Mouse (Mus musculus) G1E (cell line): ENCODE measurements around the gene Tmem53. TPM values are rescaled to one million over a fixed set of nuclear protein-coding genes. Genes with fewer than 3 reads are reported as not detected.

Experiments used
- ATAC-seq: 2 replicates; pipeline ENCODE4 v1.8.0; 2016; ENCODE audit warnings: mild to moderate bottlenecking; ENCODE audit not compliant: insufficient number of reproducible peaks, poor library complexity, low FRiP score, severe bottlenecking; ENCODE audit errors: extremely low read depth
- DNase-seq: peaks from one replicate; pipeline ENCODE4 v3.0.0; 2012; ENCODE audit warnings: low spot score
- H3K27me3 ChIP-seq: 2 replicates; pipeline ENCODE4 v1.6.1; 2012; ENCODE audit warnings: mild to moderate bottlenecking, low read length, inconsistent platforms; ENCODE audit not compliant: insufficient read depth
- H3K36me3 ChIP-seq: replicated peaks from 2 replicates; pipeline ENCODE3; 2012; ENCODE audit warnings: mild to moderate bottlenecking, inconsistent platforms
- H3K4me1 ChIP-seq: 2 replicates; pipeline ENCODE4 v1.6.1; 2012; ENCODE audit warnings: low read depth, low read length, inconsistent platforms, mixed read lengths; ENCODE audit not compliant: insufficient read depth
- H3K4me3 ChIP-seq: 2 replicates; pipeline ENCODE4 v1.5.1; 2012; ENCODE audit warnings: low read depth, mild to moderate bottlenecking, inconsistent platforms, low read length, moderate library complexity, mixed read lengths
- H3K9me3 ChIP-seq: replicated peaks from 2 replicates; pipeline ENCODE4 v1.6.1; 2012; ENCODE audit warnings: inconsistent platforms
- CTCF ChIP-seq: IDR thresholded peaks from 2 replicates; pipeline ENCODE4 v1.5.1; 2012; ENCODE audit warnings: low read depth, low read length, inconsistent platforms, mixed read lengths
- GATA1 ChIP-seq: IDR thresholded peaks from 2 replicates; pipeline ENCODE4 v1.6.1; 2012; ENCODE audit warnings: borderline replicate concordance, low read length, inconsistent platforms, mixed read lengths
- GATA2 ChIP-seq: IDR thresholded peaks from 2 replicates; pipeline ENCODE4 v1.6.1; 2012; ENCODE audit warnings: low read depth, low read length, inconsistent platforms, borderline replicate concordance
- POLR2AphosphoS5 ChIP-seq: IDR thresholded peaks from 2 replicates; pipeline ENCODE4 v1.6.1; 2012; ENCODE audit warnings: low read depth, low read length, inconsistent platforms; ENCODE audit not compliant: insufficient replicate concordance
- TAL1 ChIP-seq: conservative IDR thresholded peaks from 2 replicates; pipeline ENCODE4 v1.6.1; 2012; ENCODE audit warnings: low read depth, low read length, inconsistent platforms, mixed read lengths
- polyA plus RNA-seq: library from polyadenylated mRNA; stranded (reverse); fragments of >175 nt; gene quantifications from 2 replicates; pipeline ENCODE4 v1.2.3, GENCODE M21; 2012
- total RNA-seq, 2 experiments: library from RNA; stranded (forward) in 1 of 2; stranded (reverse) in 1 of 2; fragments of 200-1000 nt in 1 of 2; fragments of >200 nt in 1 of 2; fragmentation: Nextera tagmentation in 1 of 2; gene quantifications; 2 replicates each; pipeline ENCODE4 v1.2.3; 2014 to 2017

Tmem53 gene
- total and polyA plus RNA-seq, 3 experiments, result 0.08 to 0.90 (median 0.16) TPM

DNA sequence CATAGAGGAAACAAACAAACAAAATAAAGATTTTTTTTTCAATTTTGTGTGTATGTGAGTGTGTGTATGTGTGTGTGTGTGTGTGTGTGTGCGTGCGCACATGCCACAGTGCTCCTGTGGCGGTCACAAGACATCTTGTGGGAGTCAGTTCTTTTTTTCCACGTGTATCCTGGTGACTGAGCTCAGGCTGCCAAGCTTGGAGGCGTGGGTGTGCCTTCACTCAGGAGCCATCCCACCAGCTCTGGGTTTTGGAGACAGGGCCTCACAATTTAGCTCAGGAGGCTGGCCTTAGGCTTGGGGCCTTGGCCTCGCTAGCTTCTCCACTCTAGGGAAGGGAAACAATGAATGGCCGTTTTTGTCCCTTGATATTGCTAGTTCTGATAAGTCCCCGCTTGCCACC is 27.6 kb upstream of the Tmem53 start:
- Histone ChIP-seq H3K4me3 (no peak overlapping the region), H3K36me3 (no peaks in the 10 kb centered on the region), H3K4me1 (no peaks in the 10 kb centered on the region), H3K9me3 (no peaks in the 10 kb centered on the region), H3K27me3 (peaks cover 24% of the 10 kb centered on the region)
- no peak for TF ChIP-seq GATA2
- no peak for TF ChIP-seq TAL1
- TF ChIP-seq POLR2AphosphoS5, result no peak
- no peak for TF ChIP-seq GATA1
- no peak for TF ChIP-seq CTCF
- ATAC-seq, result no peak
- no peak for DNase-seq

DNA sequence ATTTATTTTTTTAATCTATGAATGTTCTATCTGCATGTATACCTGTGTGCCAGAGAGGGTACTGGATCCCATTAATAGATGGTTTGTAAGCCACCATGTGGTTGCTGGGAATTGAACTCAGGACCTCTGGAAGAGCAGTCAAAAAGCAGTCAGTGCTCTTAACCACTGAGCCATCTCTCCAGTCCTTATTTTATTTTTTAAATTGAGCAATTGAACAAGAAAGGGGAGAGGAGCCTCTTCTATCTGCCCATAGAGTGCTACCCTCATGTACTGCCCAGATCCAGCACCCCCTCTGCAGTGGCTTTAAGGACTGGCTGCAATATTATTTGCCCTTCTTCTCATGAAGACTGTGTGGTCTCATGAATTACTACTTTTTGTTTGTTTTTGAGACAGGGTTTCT is 26.5 kb upstream of the Tmem53 start:
- TF ChIP-seq POLR2AphosphoS5, result no peak
- no peak for TF ChIP-seq GATA1
- no peak for TF ChIP-seq TAL1
- no peak for TF ChIP-seq CTCF
- no peak for TF ChIP-seq GATA2

DNA sequence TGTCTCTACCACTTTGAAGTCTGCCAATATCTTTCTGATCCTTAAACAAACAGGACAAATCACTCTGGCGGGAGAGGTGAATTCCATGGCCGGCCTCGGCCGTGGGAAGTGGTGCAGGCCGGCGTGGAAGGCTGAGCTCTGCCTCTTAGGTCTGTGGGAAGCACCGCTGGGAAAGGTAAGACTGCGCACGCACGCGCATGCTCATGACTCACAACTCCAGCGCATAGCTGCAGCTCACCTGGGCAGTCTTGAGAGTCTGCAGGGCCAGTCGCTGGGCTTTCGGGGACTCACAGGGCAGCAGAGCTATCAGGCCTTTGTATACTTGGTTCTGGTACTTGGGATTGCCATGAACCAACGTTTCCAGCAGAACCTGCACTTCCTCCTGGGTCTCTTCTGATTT is 22.2 kb upstream of the Tmem53 start:
- DNase-seq, result no peak

More for the DNA sequence above, 26.5 kb upstream of the Tmem53 start:
- H3K4me1 ChIP-seq, result no peaks in the 10 kb centered on the region
- H3K27me3 ChIP-seq, result peaks cover 29% of the 10 kb centered on the region
- DNase-seq (no peak), ATAC-seq (no peak)
- no peaks in the 10 kb centered on the region for H3K9me3 ChIP-seq
- H3K36me3 ChIP-seq, result no peaks in the 10 kb centered on the region
- H3K4me3 ChIP-seq, result no peak overlapping the region

GRCm38 (mm10) chr4:117230331-117230730 is 21.4 kb upstream of the Tmem53 start:
- DNase-seq (no peak), ATAC-seq (no peak)
- no peak overlapping the region for H3K4me3 ChIP-seq
- TF ChIP-seq CTCF (0 out of 2 replicates have a peak, but pooled peaks have one; percentile 7), POLR2AphosphoS5 (no peak)
- no peaks in the 10 kb centered on the region for H3K4me1 ChIP-seq
- no peaks in the 10 kb centered on the region for H3K9me3 ChIP-seq
- H3K36me3 ChIP-seq, result no peaks in the 10 kb centered on the region
- H3K27me3 ChIP-seq, result peaks cover 26% of the 10 kb centered on the region

More for the DNA sequence above, 22.2 kb upstream of the Tmem53 start:
- no peak overlapping the region for H3K4me3 ChIP-seq
- H3K9me3 ChIP-seq, result no peaks in the 10 kb centered on the region
- no peak for ATAC-seq
- no peaks in the 10 kb centered on the region for H3K4me1 ChIP-seq
- TF ChIP-seq CTCF, result no peak
- no peaks in the 10 kb centered on the region for H3K36me3 ChIP-seq
- peaks cover 26% of the 10 kb centered on the region for H3K27me3 ChIP-seq

DNA sequence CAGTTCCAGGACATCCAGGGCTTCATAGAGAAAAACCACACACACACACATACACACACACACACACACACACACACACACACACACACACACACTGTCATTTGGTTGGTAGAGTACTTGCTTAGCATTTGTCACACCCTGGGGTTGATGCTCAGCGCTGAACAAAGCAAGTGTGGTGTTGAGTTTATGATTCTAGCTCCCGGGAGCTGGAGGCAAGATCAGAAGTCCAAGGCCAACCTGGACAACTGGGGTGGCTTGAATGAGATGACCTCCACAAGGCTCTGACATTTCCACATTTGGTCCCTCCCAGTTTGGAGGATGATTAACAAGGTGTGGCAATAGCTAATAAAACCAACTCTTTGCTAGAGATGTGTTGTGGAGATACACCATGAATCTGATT is 20.5 kb upstream of the Tmem53 start:
- H3K36me3 ChIP-seq, result no peaks in the 10 kb centered on the region
- peaks cover 24% of the 10 kb centered on the region for H3K27me3 ChIP-seq
- H3K4me3 ChIP-seq, result no peak overlapping the region
- H3K4me1 ChIP-seq, result no peaks in the 10 kb centered on the region
- no peak for ATAC-seq
- TF ChIP-seq GATA1, result no peak
- no peak for TF ChIP-seq TAL1
- no peak for TF ChIP-seq CTCF
- TF ChIP-seq POLR2AphosphoS5, result no peak
- TF ChIP-seq GATA2, result no peak
- no peak for DNase-seq
- no peaks in the 10 kb centered on the region; the same call in 1 of the 2 replicates for H3K9me3 ChIP-seq

DNA sequence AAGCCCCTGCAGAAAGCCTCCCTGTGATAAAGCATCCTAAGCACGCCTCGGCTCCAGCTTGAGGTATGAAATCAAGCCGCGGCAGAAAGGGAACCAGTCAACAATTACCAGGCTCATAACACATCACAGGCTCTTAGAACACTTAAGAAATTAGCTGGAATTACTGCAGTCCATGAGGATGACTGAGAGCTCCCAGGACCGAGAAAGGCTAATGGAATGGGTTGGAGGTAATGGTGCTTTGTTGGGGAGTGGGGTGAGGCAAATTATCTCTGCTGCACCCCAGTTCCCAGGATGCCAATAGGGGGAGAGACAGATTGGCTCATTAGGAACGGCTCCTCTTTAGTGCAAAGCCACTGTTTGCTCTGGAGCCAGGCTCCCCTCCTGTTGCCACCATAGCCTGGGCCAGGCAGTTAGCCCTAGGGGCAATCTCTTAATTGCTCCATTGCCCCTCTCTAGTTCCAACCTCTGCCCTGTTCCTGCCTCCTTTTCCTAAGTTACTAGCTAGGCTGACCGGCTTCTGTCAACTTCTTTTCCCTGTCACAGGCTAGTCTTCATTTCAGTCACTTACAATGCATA is 17.5 kb upstream of the Tmem53 start:
- ATAC-seq, result no peak
- Histone ChIP-seq H3K9me3 (peaks cover 4% of the 10 kb centered on the region), H3K4me1 (no peaks in the 10 kb centered on the region), H3K27me3 (peaks cover 14% of the 10 kb centered on the region), H3K36me3 (no peaks in the 10 kb centered on the region), H3K4me3 (no peak overlapping the region)
- no peak for DNase-seq
- TF ChIP-seq GATA1 (no peak), TAL1 (no peak), POLR2AphosphoS5 (no peak), CTCF (no peak), GATA2 (no peak)

- no peak for DNase-seq
- peaks cover 10% of the 10 kb centered on the region for H3K27me3 ChIP-seq
- no peak for ATAC-seq
- peaks cover 4% of the 10 kb centered on the region for H3K9me3 ChIP-seq
- H3K4me3 ChIP-seq, result no peak overlapping the region
- H3K4me1 ChIP-seq, result no peaks in the 10 kb centered on the region
- H3K36me3 ChIP-seq, result no peaks in the 10 kb centered on the region
- no peak for TF ChIP-seq POLR2AphosphoS5
- TF ChIP-seq GATA2, result no peak
- no peak for TF ChIP-seq TAL1
- no peak for TF ChIP-seq CTCF
- no peak for TF ChIP-seq GATA1
Observed at GRCm38 (mm10) chr4:117235822-117236221, 15.9 kb upstream of the Tmem53 start.
